Mouse (Mus musculus): ENCODE data around the gene Tmem169.

GRCm38 (mm10) chr1:72238016-72238580, 46.1 kb upstream of the Tmem169 start:
- TF ChIP-seq USF1 (IDR thresholded peaks at IDR 0.05; ENCODE audit: low read depth): no peak
- TF ChIP-seq POLR2A (IDR thresholded peaks at IDR 0.05; ENCODE audit: insufficient read length, low read depth): no peak
- no peak for TF ChIP-seq CEBPB (IDR thresholded peaks at IDR 0.05; ENCODE audit: insufficient read depth, poor library complexity, severe bottlenecking)

All from myocyte (in vitro differentiated cells).